Mouse (Mus musculus): ENCODE measurements at regions not wholly inside any gene's neighbourhood (a gene's known extent, or its start where the extent isn't known, plus 50 kb on each side); places are given as distances from the start of the nearest gene placed in this dataset.

DNA sequence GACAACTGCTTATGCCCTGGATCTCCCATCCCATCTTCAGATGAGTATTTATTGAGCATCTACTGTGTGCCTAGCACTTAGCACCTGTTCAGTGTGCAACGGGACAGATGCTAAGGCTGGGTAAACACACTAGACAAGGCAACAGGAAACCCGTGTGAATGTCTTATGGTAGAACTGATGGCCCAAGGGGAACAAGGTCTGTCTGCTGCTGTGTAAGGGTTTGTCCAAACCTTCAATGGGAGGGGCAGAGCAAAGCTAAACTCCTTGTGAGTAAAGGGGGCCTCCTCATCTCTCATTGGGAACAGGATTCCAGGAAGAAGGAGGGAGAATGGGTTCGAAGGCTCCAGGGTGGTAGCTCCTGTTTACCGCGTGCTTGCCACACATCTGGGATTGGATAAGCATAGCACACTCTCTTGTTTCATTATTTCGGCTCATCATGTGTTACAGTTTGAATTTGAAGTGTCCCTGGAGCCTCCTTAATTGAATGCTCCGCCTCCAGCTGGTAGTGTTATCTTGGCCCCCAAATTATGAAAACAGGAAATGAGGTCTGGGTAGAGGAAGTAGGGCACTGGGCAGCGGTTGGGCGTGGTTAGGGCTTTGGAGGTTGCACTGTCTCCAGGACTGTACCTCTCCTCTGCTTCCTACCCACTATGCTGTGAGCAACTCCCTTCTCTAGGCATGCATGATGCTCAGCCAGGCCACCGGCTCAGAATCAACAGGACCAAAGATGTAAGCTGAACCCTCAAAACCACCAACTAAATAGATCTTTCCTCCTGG is 348.9 kb upstream of the Tbx3 start:
- ATAC-seq (replicated peaks; ENCODE audit: extremely low read depth, insufficient read depth, low FRiP score), result no peak
- WGBS, result 74% methylated on average over 10 of the region's 10 CpGs
- H3K27ac ChIP-seq (ENCODE audit: low read length), result no peak overlapping the region
- no peak overlapping the region for H3K4me2 ChIP-seq (ENCODE audit: low read depth, low read length)
- H3K4me3 ChIP-seq (ENCODE audit: low read length), result no peak overlapping the region
- no peak overlapping the region for H3K9ac ChIP-seq (ENCODE audit: low read length)
- H3K9me3 ChIP-seq (replicated peaks; ENCODE audit: control insufficient read depth, low read length), result no peaks in the 10 kb centered on the region
- no peaks in the 10 kb centered on the region for H3K36me3 ChIP-seq (ENCODE audit: control insufficient read depth, insufficient read depth)
- peaks cover 8% of the 10 kb centered on the region for H3K4me1 ChIP-seq (ENCODE audit: control insufficient read depth, insufficient read depth, low read length)
- H3K27me3 ChIP-seq (ENCODE audit: control insufficient read depth, insufficient read depth, low read length), result no peaks in the 10 kb centered on the region

GRCm38 (mm10) chr5:119322411-119322810 is 348.1 kb upstream of the Tbx3 start:
- Histone ChIP-seq H3K4me1 (ENCODE audit: control insufficient read depth, insufficient read depth, low read length) (peaks cover 8% of the 10 kb centered on the region), H3K4me3 (ENCODE audit: low read length) (no peak overlapping the region), H3K9me3 (replicated peaks; ENCODE audit: control insufficient read depth, low read length) (no peaks in the 10 kb centered on the region), H3K27me3 (ENCODE audit: control insufficient read depth, insufficient read depth, low read length) (no peaks in the 10 kb centered on the region; the same call in 1 of the 2 replicates), H3K4me2 (ENCODE audit: low read depth, low read length) (no peak overlapping the region), H3K27ac (ENCODE audit: low read length) (no peak overlapping the region), H3K36me3 (ENCODE audit: control insufficient read depth, insufficient read depth) (no peaks in the 10 kb centered on the region), H3K9ac (ENCODE audit: low read length) (no peak overlapping the region)
- 73% methylated on average over 13 of the region's 13 CpGs for WGBS
- ATAC-seq (replicated peaks; ENCODE audit: extremely low read depth, insufficient read depth, low FRiP score), result no peak

DNA sequence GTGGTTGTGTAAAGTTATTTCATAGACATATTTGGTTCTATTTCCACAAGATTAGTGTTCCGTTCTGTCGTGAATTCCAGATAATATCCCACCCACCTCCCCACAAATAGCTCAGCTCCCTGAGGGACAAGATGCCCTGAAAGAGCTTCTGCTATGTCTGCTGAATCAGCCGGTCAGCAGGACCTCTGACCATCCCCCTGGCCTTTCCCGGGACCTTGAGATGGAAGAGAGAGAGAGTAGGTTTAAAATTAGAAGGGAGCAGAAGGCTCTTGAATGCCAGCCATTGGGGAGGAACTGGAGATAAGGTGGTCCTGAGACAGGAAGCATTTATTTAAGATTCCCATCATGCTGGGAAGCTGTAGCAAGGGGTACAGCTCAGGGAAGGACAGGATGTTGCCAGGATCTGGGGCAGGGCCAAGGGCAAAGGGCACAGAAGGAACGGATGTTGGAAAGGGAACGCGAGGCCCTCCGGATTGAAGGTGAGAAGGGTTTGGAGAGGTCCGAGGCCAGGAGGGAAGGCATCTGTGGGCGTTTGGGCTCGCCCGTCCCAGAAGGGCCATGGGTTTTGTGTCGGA is 344.7 kb upstream of the Tbx3 start:
- H3K4me2 ChIP-seq (ENCODE audit: low read depth, low read length), result no peak overlapping the region
- H3K27me3 ChIP-seq (ENCODE audit: control insufficient read depth, insufficient read depth, low read length), result no peaks in the 10 kb centered on the region; the same call in 1 of the 2 replicates
- H3K27ac ChIP-seq (ENCODE audit: low read length), result no peak overlapping the region
- 53% methylated on average over 13 of the region's 13 CpGs for WGBS
- peaks cover 8% of the 10 kb centered on the region for H3K4me1 ChIP-seq (ENCODE audit: control insufficient read depth, insufficient read depth, low read length)
- H3K9me3 ChIP-seq (replicated peaks; ENCODE audit: control insufficient read depth, low read length), result no peaks in the 10 kb centered on the region
- H3K4me3 ChIP-seq (ENCODE audit: low read length), result no peak overlapping the region
- no peak for ATAC-seq (replicated peaks; ENCODE audit: extremely low read depth, insufficient read depth, low FRiP score)
- H3K9ac ChIP-seq (ENCODE audit: low read length), result no peak overlapping the region
- no peaks in the 10 kb centered on the region for H3K36me3 ChIP-seq (ENCODE audit: control insufficient read depth, insufficient read depth)

- peaks cover 8% of the 10 kb centered on the region for H3K4me1 ChIP-seq (ENCODE audit: control insufficient read depth, insufficient read depth, low read length)
- no peak for ATAC-seq (replicated peaks; ENCODE audit: extremely low read depth, insufficient read depth, low FRiP score)
- no peak overlapping the region for H3K27ac ChIP-seq (ENCODE audit: low read length)
- H3K27me3 ChIP-seq (ENCODE audit: control insufficient read depth, insufficient read depth, low read length), result no peaks in the 10 kb centered on the region; the same call in 1 of the 2 replicates
- no peak overlapping the region for H3K4me3 ChIP-seq (ENCODE audit: low read length)
- 89% methylated on average over 8 of the region's 8 CpGs for WGBS
- H3K9me3 ChIP-seq (replicated peaks; ENCODE audit: control insufficient read depth, low read length), result no peaks in the 10 kb centered on the region
- no peak overlapping the region for H3K9ac ChIP-seq (ENCODE audit: low read length)
- no peak overlapping the region for H3K4me2 ChIP-seq (ENCODE audit: low read depth, low read length)
- no peaks in the 10 kb centered on the region for H3K36me3 ChIP-seq (ENCODE audit: control insufficient read depth, insufficient read depth)
These were observed 343.6 kb upstream of the Tbx3 start for GRCm38 (mm10) chr5:119326895-119327294.

GRCm38 (mm10) chr5:119328971-119329370 is 341.5 kb upstream of the Tbx3 start:
- WGBS, result 71% methylated on average over 7 of the region's 7 CpGs
- Histone ChIP-seq H3K27ac (ENCODE audit: low read length) (no peak overlapping the region), H3K4me2 (ENCODE audit: low read depth, low read length) (no peak overlapping the region), H3K27me3 (ENCODE audit: control insufficient read depth, insufficient read depth, low read length) (no peaks in the 10 kb centered on the region; the same call in 1 of the 2 replicates), H3K9ac (ENCODE audit: low read length) (no peak overlapping the region), H3K4me1 (ENCODE audit: control insufficient read depth, insufficient read depth, low read length) (peaks cover 8% of the 10 kb centered on the region), H3K9me3 (replicated peaks; ENCODE audit: control insufficient read depth, low read length) (no peaks in the 10 kb centered on the region), H3K36me3 (ENCODE audit: control insufficient read depth, insufficient read depth) (no peaks in the 10 kb centered on the region), H3K4me3 (ENCODE audit: low read length) (no peak overlapping the region)
- ATAC-seq (replicated peaks; ENCODE audit: extremely low read depth, insufficient read depth, low FRiP score), result no peak

DNA sequence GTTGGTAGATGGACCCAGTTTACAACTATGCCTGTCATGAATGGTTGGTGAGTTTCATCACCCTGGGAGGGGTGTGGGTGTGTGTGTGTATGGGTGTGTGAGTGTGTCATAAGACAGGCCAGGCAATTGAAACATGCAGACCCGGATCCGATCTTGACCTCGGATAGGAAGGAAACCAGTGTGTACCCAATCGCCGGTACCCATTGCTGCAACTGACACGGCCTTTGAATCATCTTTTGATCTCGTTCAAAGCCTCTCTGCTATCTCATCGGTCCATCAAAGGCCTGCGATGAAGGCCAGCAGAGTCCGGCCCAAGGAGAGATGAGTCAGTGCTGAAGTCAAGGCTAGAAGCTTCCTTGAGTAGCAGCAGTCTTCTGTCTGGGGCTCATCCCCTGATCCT is 341.1 kb upstream of the Tbx3 start:
- Histone ChIP-seq H3K9me3 (replicated peaks; ENCODE audit: control insufficient read depth, low read length) (no peaks in the 10 kb centered on the region), H3K4me1 (ENCODE audit: control insufficient read depth, insufficient read depth, low read length) (peaks cover 8% of the 10 kb centered on the region), H3K27ac (ENCODE audit: low read length) (no peak overlapping the region), H3K36me3 (ENCODE audit: control insufficient read depth, insufficient read depth) (no peaks in the 10 kb centered on the region), H3K9ac (ENCODE audit: low read length) (no peak overlapping the region), H3K27me3 (ENCODE audit: control insufficient read depth, insufficient read depth, low read length) (no peaks in the 10 kb centered on the region; the same call in 1 of the 2 replicates), H3K4me3 (ENCODE audit: low read length) (no peak overlapping the region), H3K4me2 (ENCODE audit: low read depth, low read length) (no peak overlapping the region)
- 81% methylated on average over 10 of the region's 10 CpGs for WGBS
- no peak for ATAC-seq (replicated peaks; ENCODE audit: extremely low read depth, insufficient read depth, low FRiP score)

DNA sequence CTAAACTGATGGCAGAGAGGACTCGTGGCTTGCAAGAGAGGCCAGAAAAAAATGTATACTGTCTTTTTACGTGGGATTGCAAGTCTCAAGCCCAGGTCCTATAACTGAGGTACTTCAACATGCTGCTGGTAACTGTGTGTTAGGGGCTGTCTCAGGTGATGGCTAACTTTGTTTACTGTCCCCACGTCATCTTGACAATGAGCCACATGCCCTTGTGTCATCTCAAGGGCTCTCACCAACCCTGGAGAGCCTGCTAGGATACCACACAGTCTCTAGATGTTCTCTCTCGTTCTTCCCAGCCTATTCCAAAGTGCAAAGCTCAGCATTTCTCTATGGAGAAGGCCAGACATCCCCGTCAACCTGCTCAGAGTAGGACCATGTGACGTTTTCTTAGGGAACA is 340.6 kb upstream of the Tbx3 start:
- Histone ChIP-seq H3K4me2 (ENCODE audit: low read depth, low read length) (no peak overlapping the region), H3K36me3 (ENCODE audit: control insufficient read depth, insufficient read depth) (no peaks in the 10 kb centered on the region)
- WGBS, result 73% methylated on average over 6 of the region's 6 CpGs

DNA sequence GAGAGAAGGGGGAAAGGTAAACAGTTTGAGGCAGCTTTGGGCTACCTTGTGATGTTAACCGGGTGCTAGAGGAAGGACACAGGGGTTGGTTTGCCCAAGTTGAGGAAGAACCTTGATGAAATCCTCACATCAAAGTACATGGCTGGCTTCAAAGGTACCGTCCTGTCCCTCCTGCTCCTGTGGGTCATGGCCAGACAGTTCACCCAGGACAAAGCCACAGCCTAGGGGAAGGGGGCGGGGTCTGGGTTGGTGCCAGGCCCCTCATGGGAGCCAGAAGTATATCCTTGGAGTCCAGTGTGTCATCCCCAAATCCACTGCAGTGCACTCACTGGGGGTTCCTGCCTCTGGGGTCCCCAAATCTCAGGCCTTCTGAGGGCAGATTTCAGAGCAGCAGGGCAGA is 339.0 kb upstream of the Tbx3 start:
- no peak for ATAC-seq (replicated peaks; ENCODE audit: extremely low read depth, insufficient read depth, low FRiP score)
- H3K4me3 ChIP-seq (ENCODE audit: low read length), result no peak overlapping the region
- no peaks in the 10 kb centered on the region; the same call in 1 of the 2 replicates for H3K27me3 ChIP-seq (ENCODE audit: control insufficient read depth, insufficient read depth, low read length)
- WGBS, result 72% methylated on average over 3 of the region's 3 CpGs
- no peak overlapping the region for H3K27ac ChIP-seq (ENCODE audit: low read length)
- H3K9me3 ChIP-seq (replicated peaks; ENCODE audit: control insufficient read depth, low read length), result no peaks in the 10 kb centered on the region
- no peak overlapping the region for H3K4me2 ChIP-seq (ENCODE audit: low read depth, low read length)
- H3K9ac ChIP-seq (ENCODE audit: low read length), result no peak overlapping the region
- no peaks in the 10 kb centered on the region for H3K36me3 ChIP-seq (ENCODE audit: control insufficient read depth, insufficient read depth)
- H3K4me1 ChIP-seq (ENCODE audit: control insufficient read depth, insufficient read depth, low read length), result no peaks in the 10 kb centered on the region; the same call in 1 of the 2 replicates

More for the DNA sequence above, 340.6 kb upstream of the Tbx3 start:
- no peaks in the 10 kb centered on the region for H3K9me3 ChIP-seq (replicated peaks; ENCODE audit: control insufficient read depth, low read length)
- H3K27ac ChIP-seq (ENCODE audit: low read length), result no peak overlapping the region
- H3K4me3 ChIP-seq (ENCODE audit: low read length), result no peak overlapping the region
- H3K4me1 ChIP-seq (ENCODE audit: control insufficient read depth, insufficient read depth, low read length), result peaks cover 8% of the 10 kb centered on the region
- no peak for ATAC-seq (replicated peaks; ENCODE audit: extremely low read depth, insufficient read depth, low FRiP score)
- H3K27me3 ChIP-seq (ENCODE audit: control insufficient read depth, insufficient read depth, low read length), result no peaks in the 10 kb centered on the region; the same call in 1 of the 2 replicates
- H3K9ac ChIP-seq (ENCODE audit: low read length), result no peak overlapping the region

DNA sequence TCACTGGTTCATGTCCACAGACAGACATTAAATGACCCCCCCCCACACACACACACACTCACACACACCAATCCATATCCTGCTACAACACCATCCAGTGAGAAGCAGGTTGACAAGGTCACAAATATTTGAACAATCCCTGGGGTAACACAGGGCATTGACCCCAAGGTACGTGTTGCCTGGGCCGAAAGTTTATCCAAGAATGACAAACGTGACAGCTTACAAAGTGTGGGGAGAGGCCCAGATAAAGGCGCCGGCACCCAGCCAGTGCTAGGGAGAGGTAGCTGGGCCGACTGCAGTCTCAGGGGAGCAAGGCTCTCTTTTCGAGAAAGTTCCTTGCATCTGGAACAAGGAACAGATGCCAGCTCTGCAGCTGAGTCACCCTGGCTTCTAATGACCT is 337.8 kb upstream of the Tbx3 start:
- H3K4me1 ChIP-seq (ENCODE audit: control insufficient read depth, insufficient read depth, low read length), result no peaks in the 10 kb centered on the region; the same call in 1 of the 2 replicates
- H3K4me2 ChIP-seq (ENCODE audit: low read depth, low read length), result no peak overlapping the region
- no peak overlapping the region for H3K9ac ChIP-seq (ENCODE audit: low read length)
- ATAC-seq (replicated peaks; ENCODE audit: extremely low read depth, insufficient read depth, low FRiP score), result peak; percentile 68; the same call in 1 of the 2 replicates
- WGBS, result 15% methylated on average over 7 of the region's 7 CpGs
- H3K36me3 ChIP-seq (ENCODE audit: control insufficient read depth, insufficient read depth), result no peaks in the 10 kb centered on the region
- no peak overlapping the region for H3K27ac ChIP-seq (ENCODE audit: low read length)
- H3K9me3 ChIP-seq (replicated peaks; ENCODE audit: control insufficient read depth, low read length), result no peaks in the 10 kb centered on the region
- no peaks in the 10 kb centered on the region for H3K27me3 ChIP-seq (ENCODE audit: control insufficient read depth, insufficient read depth, low read length)
- no peak overlapping the region for H3K4me3 ChIP-seq (ENCODE audit: low read length)

Data from heart, embryonic 16.5 days (tissue).